ENCODE assay signal across 16 mouse cellular contexts in the genomic region with DNA sequence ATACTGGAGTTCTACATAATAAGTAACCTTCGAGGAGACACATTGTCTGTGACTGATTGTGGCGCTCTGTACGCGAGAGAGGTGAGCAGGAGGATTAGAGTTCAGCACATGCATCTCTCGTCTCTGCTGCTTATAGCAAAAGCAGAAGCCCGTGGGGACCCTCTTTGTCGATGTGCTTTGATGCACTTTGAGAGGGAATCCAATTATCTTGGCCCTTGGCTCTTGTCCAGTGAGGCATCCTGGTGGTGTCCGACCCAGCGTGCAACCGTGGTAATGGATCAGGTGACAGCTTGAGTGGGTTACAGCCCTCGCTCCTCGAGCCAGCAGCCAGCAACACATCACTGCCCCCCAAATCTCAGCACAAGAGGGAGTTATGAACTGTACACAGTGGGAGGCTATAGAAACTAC. TPM values are rescaled to one million over a fixed set of nuclear protein-coding genes. Genes with fewer than 3 reads are reported as not detected.
A peak's percentile ranks its signal among the peaks of the same experiment; 100 is the strongest.
DNase-seq lines count a peak whose midpoint lies in the region; ATAC-seq and TF ChIP-seq lines count a peak whose summit lies in the region.
"Had no signal": no experiment of that assay in that cellular context is flagged by ENCODE, and none has a peak within 500 bp of the region (broad histone marks: within the 10 kb centered on the region; RNA-seq: fewer than 3 reads in every experiment).

No protein-coding gene starts in this region.

- no peaks in the 10 kb centered on the region for H3K27me3 ChIP-seq in lung, embryonic 14.5 days (ENCODE audit: insufficient read depth, low read length)
- no peaks in the 10 kb centered on the region for H3K27me3 ChIP-seq in midbrain, embryonic 12.5 days
- no peaks in the 10 kb centered on the region for H3K27me3 ChIP-seq in thymus, adult 2 months (ENCODE audit: control insufficient read depth, insufficient read depth, low read length)
- no peaks in the 10 kb centered on the region for H3K27me3 ChIP-seq in intestine, postnatal 0 days (replicated peaks; ENCODE audit: control insufficient read depth, insufficient read depth, low read length)
- H3K27me3 ChIP-seq: limb, embryonic 13.5 days; megakaryocyte, embryonic 14.5 days had no signal

- no peak overlapping the region for H3K4me2 ChIP-seq in lung, embryonic 14.5 days
- no peak overlapping the region for H3K4me2 ChIP-seq in midbrain, embryonic 12.5 days (replicated peaks)
- no peak overlapping the region for H3K4me2 ChIP-seq in intestine, postnatal 0 days (replicated peaks; ENCODE audit: low read depth)
- H3K4me2 ChIP-seq: limb, embryonic 13.5 days had no signal

- H3K4me3 ChIP-seq in lung, embryonic 14.5 days (ENCODE audit: low read depth, low read length) = no peak overlapping the region
- H3K4me3 ChIP-seq in midbrain, embryonic 12.5 days = no peak overlapping the region
- no peak overlapping the region for H3K4me3 ChIP-seq in thymus, adult 2 months (ENCODE audit: control insufficient read depth, insufficient read depth, low read length)
- H3K4me3 ChIP-seq in intestine, postnatal 0 days (ENCODE audit: low read depth, low read length) = no peak overlapping the region
- H3K4me3 ChIP-seq: limb, embryonic 13.5 days; megakaryocyte, embryonic 14.5 days had no signal

- H3K9me3 ChIP-seq in lung, embryonic 14.5 days (ENCODE audit: low read depth, low read length) = no peaks in the 10 kb centered on the region
- H3K9me3 ChIP-seq in midbrain, embryonic 12.5 days = no peaks in the 10 kb centered on the region
- H3K9me3 ChIP-seq in intestine, postnatal 0 days (ENCODE audit: control insufficient read depth) = no peaks in the 10 kb centered on the region
- H3K9me3 ChIP-seq: limb, embryonic 13.5 days had no signal

- 39% methylated on average over 12 of the region's 12 CpGs for WGBS in lung, embryonic 14.5 days
- WGBS in midbrain, embryonic 12.5 days = 16% methylated on average over 12 of the region's 12 CpGs
- 80% methylated on average over 12 of the region's 12 CpGs for WGBS in thymus, adult 2 months
- 69% methylated on average over 12 of the region's 12 CpGs for WGBS in intestine, postnatal 0 days

- DNase-seq in embryo, embryonic 11 days = peak; percentile 11
- DNase-seq in embryo, embryonic 9.5 days (ENCODE audit: extremely low spot score) = no peak
- peak; percentile 31 for DNase-seq in lung, embryonic 14.5 days
- no peak for DNase-seq in lung, postnatal 25 days (ENCODE audit: low spot score)
- DNase-seq in retina, embryonic 14.5 days (ENCODE audit: low spot score) = peak; percentile 63
- no peak for DNase-seq in thymus, adult 2 months
- DNase-seq: adrenal gland, postnatal 25 days; B cell, adult 2 months; heart, adult 18-20 months; liver, postnatal 0 days; right cerebral cortex, postnatal 4 days had no signal

- TF ChIP-seq CTCF in lung, embryonic 14.5 days (IDR thresholded peaks at IDR 0.05; ENCODE audit: low read depth) = no peak
- no peak for TF ChIP-seq CTCF in thymus, adult 2 months (IDR thresholded peaks at IDR 0.05; ENCODE audit: borderline replicate concordance, control insufficient read depth, extremely low read depth, insufficient read depth, low read length, poor library complexity)
- no peak for TF ChIP-seq CTCF in intestine, postnatal 0 days (IDR thresholded peaks at IDR 0.05; ENCODE audit: low read depth)

- H3K9ac ChIP-seq in lung, embryonic 14.5 days = no peak overlapping the region
- no peak overlapping the region for H3K9ac ChIP-seq in midbrain, embryonic 12.5 days (replicated peaks)
- H3K9ac ChIP-seq in intestine, postnatal 0 days (ENCODE audit: low read depth, low read length) = no peak overlapping the region
- H3K9ac ChIP-seq: limb, embryonic 13.5 days; liver, postnatal 0 days had no signal

- no peak overlapping the region for H3K27ac ChIP-seq in lung, embryonic 14.5 days (ENCODE audit: low read depth)
- H3K27ac ChIP-seq in midbrain, embryonic 12.5 days (replicated peaks) = peak overlapping the region; percentile 52; the same call in 1 of the 2 replicates
- no peak overlapping the region for H3K27ac ChIP-seq in thymus, adult 2 months (ENCODE audit: control insufficient read depth, insufficient read depth, low read length)
- no peak overlapping the region for H3K27ac ChIP-seq in intestine, postnatal 0 days (ENCODE audit: low read depth, low read length)
- H3K27ac ChIP-seq: limb, embryonic 13.5 days had no signal

- ATAC-seq in lung, embryonic 14.5 days (ENCODE audit: insufficient read depth) = no peak
- ATAC-seq in midbrain, embryonic 12.5 days (ENCODE audit: low FRiP score, low read depth) = peak; percentile 73
- no peak for ATAC-seq in intestine, postnatal 0 days
- ATAC-seq: intestine, embryonic 16.5 days; liver, postnatal 0 days had no signal

- H3K4me1 ChIP-seq in lung, embryonic 14.5 days (ENCODE audit: insufficient read depth) = no peaks in the 10 kb centered on the region
- H3K4me1 ChIP-seq in midbrain, embryonic 12.5 days = peaks cover 25% of the 10 kb centered on the region
- H3K4me1 ChIP-seq in thymus, adult 2 months (replicated peaks; ENCODE audit: control insufficient read depth, insufficient read depth, low read length) = no peaks in the 10 kb centered on the region
- no peaks in the 10 kb centered on the region for H3K4me1 ChIP-seq in intestine, postnatal 0 days (replicated peaks; ENCODE audit: control insufficient read depth, insufficient read depth, low read length)
- H3K4me1 ChIP-seq: limb, embryonic 13.5 days; megakaryocyte, embryonic 14.5 days had no signal

- TF ChIP-seq POLR2A in thymus, adult 2 months (IDR thresholded peaks at IDR 0.05; ENCODE audit: control insufficient read depth, extremely low read depth, insufficient read depth, low read length, poor library complexity) = no peak

- H3K36me3 ChIP-seq in lung, embryonic 14.5 days (ENCODE audit: insufficient read depth) = no peaks in the 10 kb centered on the region
- no peaks in the 10 kb centered on the region for H3K36me3 ChIP-seq in midbrain, embryonic 12.5 days
- H3K36me3 ChIP-seq in thymus, adult 2 months (ENCODE audit: control insufficient read depth, insufficient read depth, low read length) = no peaks in the 10 kb centered on the region
- no peaks in the 10 kb centered on the region for H3K36me3 ChIP-seq in intestine, postnatal 0 days (ENCODE audit: control insufficient read depth, insufficient read depth)
- H3K36me3 ChIP-seq: limb, embryonic 13.5 days had no signal

RNA-seq across cellular contexts. Expression of gene Ptpro, which starts 25.5 kb away (rescaled TPM):
- 2.8 and 3.0 TPM in 2 replicates for polyA plus RNA-seq in lung, embryonic 14.5 days (2014; fragmentation: Nextera tagmentation; extraction: Ambion mirVana)
- 30.7 and 33.1 TPM in 2 replicates for polyA plus RNA-seq in midbrain, embryonic 12.5 days (2016; fragmentation: Nextera tagmentation; extraction: Ambion mirVana)
- polyA plus RNA-seq in thymus, adult 2 months (2012; rRNA removed) = 2.7 and 2.8 TPM in 2 replicates
- polyA plus RNA-seq in intestine, postnatal 0 days (2015; fragmentation: Nextera tagmentation; extraction: Ambion mirVana) = 0.87 and 1.0 TPM in 2 replicates

Comparison
In these comparisons a context has a peak if more than half of its experiments do, and no peak if none do; other contexts are left out.
1. DNase-seq: peak in embryo, embryonic 11 days (single experiment), lung, embryonic 14.5 days (single experiment) and retina, embryonic 14.5 days (single experiment); none in embryo, embryonic 9.5 days (single experiment), lung, postnatal 25 days (single experiment) and thymus, adult 2 months (single experiment).